Mouse (Mus musculus) frontal cortex, adult 2 months (tissue): Measurements from ENCODE around the gene Acvr2a. TPM values are rescaled to one million over a fixed set of nuclear protein-coding genes. Genes with fewer than 3 reads are reported as not detected.
"Not testable (repeated sequence)": the region's sequence is repeated elsewhere in the genome, so short reads cannot be mapped to it uniquely, and the experiment has no call there.

Experiments
- DNase-seq, 2 experiments: peaks; one replicate each; pipeline ENCODE4 v3.0.0; 2022; ENCODE audit warnings: low spot score in 1 of 2; ENCODE audit errors: extremely low spot score in 1 of 2
- polyA plus RNA-seq: library from polyadenylated mRNA; depleted of rRNA; stranded (reverse); fragments of >200 nt; gene quantifications from 2 replicates; pipeline ENCODE4 v1.2.3, GENCODE M21; 2012; rRNA removed

Gene Acvr2a
- polyA plus RNA-seq, 1 experiment: 21.8 TPM

DNA sequence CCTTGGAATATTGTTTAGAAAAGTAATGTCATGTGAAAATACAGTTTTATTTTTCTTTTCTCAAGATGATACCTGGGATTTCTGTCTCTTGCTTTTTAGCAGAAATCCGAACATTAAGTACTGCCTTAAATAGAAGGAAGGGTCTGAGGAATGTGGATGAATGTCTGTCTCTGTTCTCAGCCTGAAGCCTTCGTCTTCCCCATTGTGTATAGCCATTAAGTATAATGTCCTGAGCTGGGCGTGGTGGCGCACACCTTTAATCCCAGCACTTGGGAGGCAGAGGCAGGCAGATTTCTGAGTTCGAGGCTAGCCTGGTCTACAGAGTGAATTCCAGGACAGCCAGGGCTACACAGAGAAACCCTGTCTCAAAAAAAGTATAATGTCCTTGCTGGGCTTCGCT is 51.7 kb downstream of the Acvr2a start:
- not testable (repeated sequence) for DNase-seq

DNA sequence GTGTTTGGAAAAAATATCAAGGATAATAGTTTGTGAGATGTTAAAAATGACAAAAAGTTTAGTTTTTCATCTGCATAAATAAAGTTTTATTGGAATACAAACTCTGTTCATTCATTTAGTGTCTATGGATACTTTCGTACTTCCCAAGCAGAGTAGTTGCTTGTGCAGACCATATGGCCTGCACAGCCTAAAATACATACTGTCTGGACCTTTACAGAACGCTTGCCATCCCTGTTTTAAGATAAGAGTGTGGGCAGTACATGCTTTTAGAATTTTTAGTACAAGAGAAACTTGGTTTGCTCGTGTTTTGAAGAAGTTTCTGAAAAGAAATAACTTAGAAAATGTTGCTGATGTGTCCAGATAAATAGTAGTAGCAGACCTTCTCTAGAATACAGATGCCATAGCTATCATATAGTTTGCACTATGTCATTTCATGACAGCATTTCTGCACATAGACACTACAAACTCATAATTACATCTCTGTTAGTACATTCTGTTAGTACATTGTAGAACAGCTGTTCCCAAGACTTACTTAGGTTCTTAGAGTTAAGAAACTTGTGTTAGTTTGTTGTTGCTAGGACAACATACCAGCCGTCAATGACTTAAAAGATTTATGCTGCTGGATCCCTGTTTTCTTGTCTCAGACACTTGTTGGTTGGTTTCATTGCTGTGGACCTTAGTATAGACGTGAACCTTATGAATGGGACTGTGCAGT is 54.4 kb downstream of the Acvr2a start:
- peak in 1 of 2 experiments; percentile 15 for DNase-seq

DNA sequence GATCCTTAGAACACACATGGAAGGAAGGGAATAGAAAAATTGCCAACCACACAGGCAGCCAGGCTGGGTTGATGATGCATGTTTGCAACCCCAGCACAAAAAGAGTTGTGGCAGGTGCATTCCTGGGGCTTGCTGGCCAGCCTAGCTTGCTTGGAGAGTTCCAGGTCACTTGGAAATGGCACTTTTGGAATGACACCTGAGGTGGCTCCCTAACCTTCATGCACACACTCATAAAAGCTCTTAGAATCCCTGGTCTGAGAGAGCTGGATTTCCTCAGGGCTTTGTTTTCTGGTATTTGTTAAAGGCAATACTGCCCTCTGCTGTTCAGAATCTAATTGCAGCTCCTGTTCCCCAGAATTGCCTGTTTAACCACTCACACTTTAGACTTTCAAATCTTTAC is 72.0 kb downstream of the Acvr2a start:
- DNase-seq: peak; percentile 62 to 92

DNA sequence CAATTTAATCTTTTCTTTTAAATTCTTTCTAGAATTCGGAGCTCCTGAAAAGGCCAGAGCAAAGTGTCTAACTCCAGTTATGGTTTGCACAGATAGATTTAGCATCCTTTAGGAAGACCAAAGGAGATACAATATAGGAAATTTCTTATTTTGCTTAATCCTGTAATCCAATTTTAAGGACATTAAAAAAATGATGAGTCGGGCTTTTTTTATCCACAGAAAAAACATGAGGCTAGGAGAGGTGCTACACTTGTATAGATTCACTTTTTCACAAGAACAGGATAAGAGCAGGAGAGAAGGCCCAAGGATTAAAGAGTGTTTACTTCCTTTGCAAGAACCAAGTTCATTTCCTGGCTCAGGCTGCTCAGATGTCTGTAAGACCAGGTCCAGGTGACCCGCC is 81.3 kb downstream of the Acvr2a start:
- no peak for DNase-seq

DNA sequence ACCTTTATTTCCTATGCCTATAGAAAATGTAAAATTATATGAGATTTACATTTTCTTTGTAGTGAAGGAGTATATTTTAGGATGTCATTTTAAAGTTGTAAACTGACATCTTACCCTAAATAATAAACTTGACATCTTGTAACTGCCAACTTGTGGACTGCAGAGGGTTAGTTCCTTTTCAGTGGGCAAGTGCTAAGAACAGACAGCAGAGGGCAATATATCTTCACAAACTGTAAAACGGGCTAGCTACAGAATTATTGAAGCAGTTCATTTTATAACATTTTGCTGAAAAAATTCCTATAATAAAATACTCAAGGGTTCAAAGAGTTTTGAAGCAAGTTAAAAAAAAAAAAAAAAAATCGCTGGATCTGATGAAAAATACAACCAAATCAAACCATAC is 95.0 kb downstream of the Acvr2a start:
- peak in 1 of 2 experiments; percentile 64 for DNase-seq

DNA sequence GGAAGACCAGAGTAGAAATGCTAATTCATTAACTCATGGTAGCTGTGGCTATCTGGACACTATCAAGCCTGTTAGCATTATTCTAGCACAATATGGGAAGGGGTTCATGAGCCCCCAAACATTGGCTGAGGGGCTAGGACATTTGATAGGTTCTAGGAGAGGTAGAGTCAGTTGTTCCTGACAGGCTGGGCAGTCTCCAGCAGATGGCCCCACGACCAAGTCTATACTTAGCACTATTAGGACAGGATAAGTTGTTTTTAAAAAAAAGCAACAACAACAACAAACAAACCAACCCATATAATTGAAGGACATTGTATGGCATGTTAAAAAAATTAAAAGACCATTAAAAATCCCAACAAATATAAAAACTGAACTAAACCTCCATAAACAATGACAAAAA is 100.3 kb downstream of the Acvr2a start:
- DNase-seq: no peak

DNA sequence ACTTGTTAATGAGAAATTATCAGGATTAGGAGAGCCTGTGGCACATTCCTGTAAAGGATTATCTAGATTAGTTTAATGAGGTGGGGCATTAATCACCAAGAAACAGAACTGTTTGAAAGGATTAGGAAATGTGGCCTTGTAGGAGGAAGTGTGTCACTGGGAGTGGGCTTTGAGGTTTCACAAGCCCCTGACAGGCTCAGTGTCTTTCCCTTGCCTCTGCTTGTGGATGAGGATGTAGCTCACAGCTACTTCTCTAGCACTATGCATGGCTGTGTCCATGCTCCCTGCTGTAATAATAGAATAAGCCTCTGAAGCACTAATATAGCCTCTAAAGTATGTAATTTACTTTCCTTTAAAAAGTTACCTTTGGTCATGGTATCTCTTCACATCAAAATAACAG is 101.9 kb downstream of the Acvr2a start:
- no peak for DNase-seq

DNA sequence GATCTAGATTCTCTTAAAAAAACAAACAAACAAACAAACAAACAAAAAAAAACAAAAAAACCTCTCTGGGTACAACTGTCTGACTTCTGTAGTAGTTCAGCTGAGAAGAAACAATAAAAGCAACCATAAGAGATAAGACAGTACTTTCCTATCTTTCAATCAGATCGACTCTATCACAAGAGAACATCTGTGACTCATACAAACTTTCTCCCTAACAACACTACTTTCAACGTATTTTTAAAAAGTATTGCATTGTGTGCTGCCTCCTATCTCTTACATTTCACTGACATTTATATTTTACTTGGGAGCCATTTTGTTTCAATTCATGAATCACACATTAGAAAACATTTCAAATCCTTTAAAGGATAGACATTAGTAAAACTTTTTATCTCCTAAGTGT is 121.1 kb downstream of the Acvr2a start:
- no peak for DNase-seq

DNA sequence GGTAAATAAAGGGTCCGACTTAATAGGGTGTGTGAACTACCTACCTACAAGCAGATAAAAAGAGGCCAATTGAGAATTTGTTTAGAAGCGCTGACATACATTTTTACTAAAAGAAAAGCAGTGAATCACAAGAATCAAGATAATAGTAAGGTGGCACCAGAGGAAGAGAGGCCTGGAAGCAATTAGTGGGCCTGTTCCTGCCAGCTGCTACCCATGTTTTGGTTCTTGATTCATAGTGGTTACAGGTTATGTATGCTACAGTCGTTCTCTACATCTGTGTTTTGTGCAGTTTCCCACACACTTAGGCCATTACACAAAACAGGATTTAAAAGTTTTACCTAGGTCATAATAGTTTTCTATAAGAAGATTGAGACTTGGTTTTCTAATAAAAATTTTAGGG is 133.9 kb downstream of the Acvr2a start:
- DNase-seq: no peak

DNA sequence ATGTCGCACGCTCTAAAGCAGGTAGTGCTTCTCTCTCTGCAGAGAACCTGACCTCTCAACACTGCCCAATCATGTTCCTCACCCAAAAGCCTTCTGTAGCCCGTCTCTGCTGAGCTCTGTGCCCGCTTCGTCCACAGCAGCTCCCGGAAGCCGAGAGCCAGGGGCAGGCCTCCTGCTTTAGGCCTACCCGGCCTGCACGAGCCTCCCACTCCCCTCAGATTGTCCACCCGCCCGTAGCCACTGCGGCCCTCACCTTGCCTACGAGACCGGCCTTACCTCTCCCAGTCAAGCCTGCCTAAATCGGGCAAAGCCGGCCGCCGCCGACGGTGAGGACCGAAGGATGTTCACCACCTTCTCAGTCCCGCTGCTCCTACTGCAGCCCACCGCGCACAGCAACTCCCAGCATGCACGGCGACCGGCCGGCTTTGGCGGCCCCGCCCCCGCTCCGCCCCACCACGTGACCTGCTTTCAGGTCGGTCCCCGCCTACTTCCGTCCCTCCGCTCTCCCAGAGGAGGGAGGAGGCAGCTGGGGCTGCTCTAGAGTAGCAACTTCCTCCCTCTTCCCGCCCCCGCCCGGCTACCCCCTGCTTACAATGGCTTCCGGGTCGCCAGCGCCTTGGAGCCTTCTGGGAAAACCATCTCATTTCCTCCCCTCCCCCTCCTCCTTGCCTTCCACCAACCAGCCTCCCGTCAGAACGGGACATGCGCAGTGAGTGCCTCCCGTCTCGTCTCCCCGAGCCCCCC is 135.1 kb downstream of the Acvr2a start, which contains the start of gene Mbd5:
Gene Mbd5, plus strand, starts transcription at position 668 of the 744 bp plus-strand sequence.
- DNase-seq: peak; percentile 98 to 99

DNA sequence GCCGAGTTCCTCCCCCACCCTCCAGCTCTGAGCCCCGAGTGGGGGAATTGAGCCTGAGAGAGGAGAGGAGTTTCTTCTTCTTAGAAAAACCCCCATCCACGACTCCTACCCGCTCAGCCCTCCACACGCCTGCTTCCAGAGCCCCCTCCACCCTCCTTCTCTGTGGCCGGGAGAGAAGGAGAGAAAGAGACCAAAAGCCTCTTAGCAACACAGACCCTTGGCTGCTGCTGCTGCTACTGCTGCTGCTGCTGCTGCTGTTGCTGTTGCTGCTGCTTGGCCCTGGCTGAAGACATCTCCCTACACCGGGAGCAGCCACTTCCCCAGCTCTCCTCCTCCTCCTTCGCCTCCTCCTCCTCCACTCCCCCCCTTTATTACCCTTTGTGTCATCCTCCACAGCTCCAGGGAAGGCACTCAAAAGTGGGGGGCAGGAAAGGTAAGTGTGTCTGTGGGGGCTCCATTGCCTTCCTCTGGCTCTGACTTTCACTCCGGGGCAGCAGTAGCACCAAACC is 135.9 kb downstream of the Acvr2a start:
- peak; percentile 16 to 44 for DNase-seq

DNA sequence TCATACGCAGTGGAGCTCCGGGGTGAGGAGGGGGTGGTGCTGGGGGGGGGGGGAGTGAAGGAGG is 136.2 kb downstream of the Acvr2a start, which contains the start of gene Orc4:
Gene Orc4, minus strand, starts transcription at position 26 of the 64 bp plus-strand sequence.
- no peak for DNase-seq

DNA sequence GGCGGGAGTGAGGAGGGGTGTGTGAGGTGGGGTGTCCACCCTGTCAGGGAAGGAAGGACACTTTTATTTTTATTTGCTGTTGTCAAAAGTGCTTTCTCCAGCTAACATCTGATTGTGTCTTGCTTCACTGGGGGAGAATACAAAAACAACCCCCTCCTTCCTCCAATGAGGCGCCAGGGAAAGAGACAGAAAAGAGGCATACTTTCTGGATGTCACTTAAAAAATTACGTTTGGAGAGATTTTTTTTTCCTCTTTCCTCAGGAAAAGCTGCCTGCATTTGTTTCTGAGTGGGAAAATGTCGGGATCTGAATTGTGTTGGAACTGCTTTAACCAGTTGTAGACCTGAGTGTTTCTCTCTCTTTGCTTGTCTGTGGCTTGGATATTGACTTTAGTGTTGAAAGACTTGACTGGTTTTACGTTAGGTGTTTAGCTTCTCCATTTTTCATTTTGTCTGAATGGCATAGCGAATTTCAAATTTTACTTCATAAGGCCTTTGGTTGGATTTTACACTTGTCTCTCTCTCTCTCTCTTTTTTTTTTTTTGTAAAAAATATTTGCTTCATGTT is 136.5 kb downstream of the Acvr2a start:
- DNase-seq: peak in 1 of 2 experiments; percentile 17

Other genes with a start within 250 kb of the Acvr2a start
- 30.5 and 31.6 TPM in 2 replicates for gene Mbd5, start 135.4 kb downstream of the Acvr2a start, polyA plus RNA-seq
- gene Orc4, start 136.2 kb downstream of the Acvr2a start, polyA plus RNA-seq: 80.1 and 81.8 TPM in 2 replicates